Mouse (Mus musculus) lung, embryonic 14.5 days (tissue): ENCODE results near the gene Emid1. TPM values are rescaled to one million over a fixed set of nuclear protein-coding genes. Genes with fewer than 3 reads are reported as not detected.

Experiments used
- ATAC-seq: fragments of 200-750 bp; cut with Nextera tagmentation; 2 replicates; pipeline ENCODE4 v1.8.0; 2017; ENCODE audit warnings: mild to moderate bottlenecking, moderate TSS enrichment, moderate library complexity; ENCODE audit not compliant: insufficient read depth
- DNase-seq: peaks from one replicate; pipeline ENCODE4 v3.0.0-alpha.2; 2015
- H3K27ac ChIP-seq: fragments of 300-500 bp; sonication (generic); 2 replicates; pipeline ENCODE4 v1.5.1; 2014; ENCODE audit warnings: low read depth, mild to moderate bottlenecking, moderate library complexity
- H3K27me3 ChIP-seq: fragments of 300-500 bp; sonication (generic); 2 replicates; pipeline ENCODE4 v1.6.1; 2014; ENCODE audit warnings: low read length, control low read depth; ENCODE audit not compliant: insufficient read depth
- H3K36me3 ChIP-seq: fragments of 300-500 bp; sonication (generic); 2 replicates; pipeline ENCODE4 v1.6.1; 2014; ENCODE audit warnings: control low read depth; ENCODE audit not compliant: insufficient read depth
- H3K4me1 ChIP-seq: fragments of 300-500 bp; sonication (generic); 2 replicates; pipeline ENCODE4 v1.6.1; 2014; ENCODE audit warnings: antibody characterized with exemption, control low read depth; ENCODE audit not compliant: insufficient read depth
- H3K4me2 ChIP-seq: fragments of 300-500 bp; sonication (generic); 2 replicates; pipeline ENCODE4 v1.6.1; 2014; ENCODE audit warnings: mild to moderate bottlenecking
- H3K4me3 ChIP-seq: fragments of 300-500 bp; sonication (generic); 2 replicates; pipeline ENCODE4 v1.5.1; 2014; ENCODE audit warnings: low read depth, low read length
- H3K9ac ChIP-seq: fragments of 300-500 bp; sonication (generic); 2 replicates; pipeline ENCODE4 v1.6.1; 2014
- H3K9me3 ChIP-seq: fragments of 300-500 bp; sonication (generic); 2 replicates; pipeline ENCODE4 v1.6.1; 2016; ENCODE audit warnings: low read depth, low read length, control low read depth
- CTCF ChIP-seq: IDR thresholded peaks from 2 replicates; pipeline ENCODE4 v1.5.1; 2016; ENCODE audit warnings: antibody characterized with exemption, low read depth
- WGBS: fragments of 180-500 bp; shearing (Covaris S2); extraction: QIAGEN DNeasy Blood & Tissue Kit; methylation state at CpG from one replicate; pipeline ENCODE4 v1.1.7; 2014; 5-methylcytosine and 5-hydroxymethylcytosine counted together
- polyA plus RNA-seq: library from polyadenylated mRNA; unstranded; fragments of >200 nt; fragmentation: Nextera tagmentation; extraction: Ambion mirVana; gene quantifications from 2 replicates; pipeline ENCODE4 v1.2.1, GENCODE M21; 2014

Emid1 gene
- polyA plus RNA-seq, 1 experiment from 2014 or later, result 52.1 TPM

DNA sequence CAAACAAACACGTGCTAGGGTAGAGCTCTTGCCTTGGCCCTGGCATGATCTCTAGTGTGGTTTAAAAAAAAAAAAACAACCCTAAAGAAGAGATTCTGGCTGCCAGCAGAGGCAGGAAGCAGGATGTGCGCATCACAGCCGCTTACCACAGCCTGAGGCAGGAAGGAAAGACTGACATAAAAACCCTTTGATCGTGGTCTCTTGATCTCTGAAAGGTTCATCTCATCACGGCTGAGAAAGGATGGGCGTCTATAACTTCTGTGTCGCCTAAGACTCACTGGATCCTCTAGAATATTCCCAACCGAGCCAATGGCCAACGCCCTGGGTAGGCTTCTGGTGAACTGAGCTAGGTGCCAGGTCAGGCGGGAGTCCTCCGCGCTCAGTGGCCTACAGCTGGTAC lies 25.1 kb upstream of the Emid1 start:
- DNase-seq (peak; percentile 58), ATAC-seq (no peak)
- no peak for TF ChIP-seq CTCF
- H3K36me3 ChIP-seq, result no peaks in the 10 kb centered on the region
- H3K9ac ChIP-seq, result no peak overlapping the region
- no peaks in the 10 kb centered on the region for H3K9me3 ChIP-seq
- H3K4me1 ChIP-seq, result no peaks in the 10 kb centered on the region
- H3K27ac ChIP-seq, result peak overlapping the region; percentile 58; the same call in 1 of the 2 replicates
- no peak overlapping the region for H3K4me2 ChIP-seq
- no peaks in the 10 kb centered on the region for H3K27me3 ChIP-seq
- no peak overlapping the region for H3K4me3 ChIP-seq
- 61% methylated on average over 12 of the region's 12 CpGs for WGBS

DNA sequence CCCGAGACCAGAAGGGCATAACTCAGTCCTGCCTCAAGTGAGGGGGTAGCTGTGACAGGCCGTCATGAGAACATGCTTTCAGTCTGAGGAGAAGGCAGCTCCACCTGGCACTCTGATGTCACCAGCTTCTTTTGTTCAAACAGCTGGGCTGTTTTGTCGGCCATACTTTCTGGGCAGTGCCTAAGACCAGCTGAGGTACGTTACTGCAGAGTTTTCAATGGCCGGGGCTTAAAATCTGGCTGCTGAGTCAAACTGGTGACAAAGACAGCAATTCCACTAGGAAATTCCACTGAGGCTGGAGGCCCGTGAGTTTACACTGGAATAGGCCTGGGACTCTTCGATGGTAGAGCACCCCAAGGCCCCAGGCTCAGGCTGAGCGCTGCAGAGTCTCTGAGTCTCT lies 24.6 kb upstream of the Emid1 start:
- Histone ChIP-seq H3K4me1 (no peaks in the 10 kb centered on the region), H3K4me2 (no peak overlapping the region), H3K9me3 (no peaks in the 10 kb centered on the region), H3K27ac (no peak overlapping the region), H3K9ac (no peak overlapping the region), H3K36me3 (no peaks in the 10 kb centered on the region), H3K27me3 (no peaks in the 10 kb centered on the region), H3K4me3 (no peak overlapping the region)
- no peak for TF ChIP-seq CTCF
- 55% methylated on average over 8 of the region's 8 CpGs for WGBS
- 0 out of 2 replicates have a peak, but pooled peaks have one; percentile 15 for ATAC-seq
- DNase-seq, result no peak

DNA sequence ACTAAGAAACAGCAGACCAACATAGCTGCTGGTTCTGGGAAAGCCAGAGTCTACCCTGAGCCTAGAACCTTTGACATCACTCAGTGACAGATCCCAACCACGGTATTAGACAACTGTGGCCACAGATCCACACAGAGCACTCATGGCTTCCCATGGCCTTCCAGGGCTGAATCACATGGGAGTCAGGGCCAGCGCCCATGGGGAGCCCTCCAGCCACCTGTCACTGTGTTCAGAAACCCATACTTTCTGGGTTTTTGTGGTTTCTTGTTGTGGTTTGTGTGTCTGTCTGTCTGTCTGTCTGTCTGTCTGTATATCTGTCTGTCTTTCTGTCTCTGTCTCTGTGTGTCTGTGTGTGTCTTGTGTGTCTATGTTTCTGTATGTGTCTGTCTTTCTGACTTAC lies 23.8 kb upstream of the Emid1 start:
- H3K4me1 ChIP-seq, result no peaks in the 10 kb centered on the region
- H3K9ac ChIP-seq, result no peak overlapping the region
- no peak overlapping the region for H3K4me2 ChIP-seq
- H3K27me3 ChIP-seq, result no peaks in the 10 kb centered on the region
- TF ChIP-seq CTCF, result no peak
- 72% methylated on average over 2 of the region's 2 CpGs for WGBS
- ATAC-seq (no peak), DNase-seq (no peak)
- no peaks in the 10 kb centered on the region for H3K36me3 ChIP-seq
- no peaks in the 10 kb centered on the region for H3K9me3 ChIP-seq
- no peak overlapping the region for H3K4me3 ChIP-seq
- no peak overlapping the region for H3K27ac ChIP-seq

DNA sequence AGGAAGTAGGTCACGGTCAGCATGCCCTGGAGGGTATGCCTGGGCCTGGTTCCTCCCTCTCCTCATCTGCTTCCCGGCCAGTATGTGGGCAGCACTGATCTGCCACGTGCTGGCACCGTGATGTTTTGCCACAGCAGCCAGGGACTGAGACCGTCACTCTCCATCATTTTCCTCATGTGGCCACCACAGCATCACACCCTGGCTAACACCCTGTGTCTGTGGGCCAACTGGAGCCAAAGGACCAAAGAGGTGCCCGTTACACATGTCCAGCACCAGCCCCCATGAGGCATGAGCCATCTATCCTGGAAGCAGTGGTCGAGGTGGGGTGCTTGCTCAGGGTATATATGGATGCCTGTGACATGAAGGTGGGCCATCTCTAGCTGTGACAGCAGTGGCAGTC lies 23.1 kb upstream of the Emid1 start:
- no peak for ATAC-seq
- WGBS, result 87% methylated on average over 7 of the region's 7 CpGs

DNA sequence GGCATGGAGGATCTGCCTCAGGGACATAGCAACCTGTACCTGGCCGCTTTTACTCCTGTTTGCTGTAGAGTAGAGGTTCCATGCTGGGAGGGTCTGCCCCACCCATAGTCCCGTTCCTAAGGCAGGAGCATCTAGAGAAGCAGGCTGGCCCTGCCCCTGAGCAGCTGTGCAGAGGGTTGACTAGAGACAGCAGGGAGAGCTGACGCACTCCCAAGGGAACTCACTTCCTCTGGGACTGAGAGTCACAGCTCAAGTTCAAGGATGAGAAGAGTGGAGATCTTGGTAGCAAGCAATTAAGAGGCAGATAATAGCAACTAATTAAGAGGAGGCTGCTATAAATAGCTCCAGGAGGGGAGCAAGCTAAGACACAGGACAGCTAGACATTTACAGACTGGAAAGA lies 20.8 kb upstream of the Emid1 start:
- no peak overlapping the region for H3K9ac ChIP-seq
- no peak overlapping the region for H3K4me3 ChIP-seq
- DNase-seq (no peak), ATAC-seq (no peak)
- no peaks in the 10 kb centered on the region for H3K9me3 ChIP-seq
- no peak for TF ChIP-seq CTCF
- H3K4me2 ChIP-seq, result no peak overlapping the region
- H3K27ac ChIP-seq, result no peak overlapping the region
- no peaks in the 10 kb centered on the region for H3K4me1 ChIP-seq
- H3K36me3 ChIP-seq, result no peaks in the 10 kb centered on the region
- H3K27me3 ChIP-seq, result no peaks in the 10 kb centered on the region
- WGBS, result 48% methylated on average over 3 of the region's 3 CpGs

More for the DNA sequence above, 23.1 kb upstream of the Emid1 start:
- H3K27me3 ChIP-seq, result no peaks in the 10 kb centered on the region
- TF ChIP-seq CTCF, result no peak
- H3K36me3 ChIP-seq, result no peaks in the 10 kb centered on the region
- H3K4me1 ChIP-seq, result no peaks in the 10 kb centered on the region
- DNase-seq, result no peak
- no peaks in the 10 kb centered on the region for H3K9me3 ChIP-seq
- H3K4me2 ChIP-seq, result no peak overlapping the region
- no peak overlapping the region for H3K27ac ChIP-seq
- H3K4me3 ChIP-seq, result no peak overlapping the region
- H3K9ac ChIP-seq, result no peak overlapping the region

DNA sequence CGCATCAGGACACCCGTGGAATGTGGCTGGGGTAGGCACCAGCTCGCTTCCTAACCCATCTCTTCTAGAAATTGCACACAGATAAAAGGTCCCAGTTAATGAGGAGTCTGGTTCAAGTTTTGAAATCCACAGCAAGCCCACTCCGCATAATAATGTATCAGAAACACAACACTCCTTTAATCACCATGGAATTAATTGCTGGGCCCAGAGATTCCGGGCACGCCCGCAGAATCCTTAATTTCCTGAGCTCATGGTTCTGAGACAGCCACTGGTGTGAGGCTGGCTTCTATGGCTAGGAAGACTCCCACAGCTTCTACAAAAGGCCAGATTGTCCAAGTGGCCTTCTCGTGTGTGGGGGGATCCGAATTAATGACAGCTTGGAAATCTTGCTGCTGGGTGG lies 15.3 kb upstream of the Emid1 start:
- DNase-seq (no peak), ATAC-seq (no peak)
- no peak overlapping the region for H3K4me3 ChIP-seq
- no peak overlapping the region for H3K27ac ChIP-seq
- H3K27me3 ChIP-seq, result no peaks in the 10 kb centered on the region
- no peak overlapping the region for H3K4me2 ChIP-seq
- WGBS, result 88% methylated on average over 9 of the region's 9 CpGs
- no peak for TF ChIP-seq CTCF
- no peak overlapping the region for H3K9ac ChIP-seq
- H3K36me3 ChIP-seq, result no peaks in the 10 kb centered on the region
- peaks cover 16% of the 10 kb centered on the region for H3K4me1 ChIP-seq
- H3K9me3 ChIP-seq, result no peaks in the 10 kb centered on the region

DNA sequence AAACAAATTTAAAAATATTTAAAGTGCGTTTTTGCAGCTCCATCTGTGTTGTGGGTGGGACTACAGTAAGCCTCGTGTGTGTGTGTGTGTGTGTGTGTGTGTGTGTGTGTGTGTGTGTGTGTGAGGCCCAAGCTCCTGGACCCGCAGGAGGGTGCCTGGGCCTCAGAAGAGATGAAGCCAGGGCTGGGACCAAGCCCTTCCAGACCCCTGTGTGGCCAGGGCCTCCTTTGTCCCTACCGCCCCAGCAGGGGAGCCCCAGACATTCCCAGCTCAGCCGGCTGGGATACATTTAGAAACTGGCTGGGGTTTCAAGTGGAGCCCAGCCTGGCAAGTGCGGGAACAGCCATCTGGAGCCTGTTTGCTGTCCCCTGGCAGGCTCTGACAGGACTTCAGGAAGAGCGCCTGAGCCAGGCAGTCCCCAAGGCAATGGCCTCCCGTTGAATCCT lies 13.4 kb upstream of the Emid1 start:
- DNase-seq (peak; percentile 88), ATAC-seq (peak; percentile 91)
- H3K27me3 ChIP-seq, result no peaks in the 10 kb centered on the region
- peaks cover 16% of the 10 kb centered on the region for H3K4me1 ChIP-seq
- no peak for TF ChIP-seq CTCF
- H3K27ac ChIP-seq, result peak overlapping the region; percentile 71
- 19% methylated on average over 8 of the region's 8 CpGs for WGBS
- H3K9ac ChIP-seq, result no peak overlapping the region
- H3K4me3 ChIP-seq, result no peak overlapping the region
- no peaks in the 10 kb centered on the region for H3K9me3 ChIP-seq
- no peaks in the 10 kb centered on the region for H3K36me3 ChIP-seq
- no peak overlapping the region for H3K4me2 ChIP-seq

DNA sequence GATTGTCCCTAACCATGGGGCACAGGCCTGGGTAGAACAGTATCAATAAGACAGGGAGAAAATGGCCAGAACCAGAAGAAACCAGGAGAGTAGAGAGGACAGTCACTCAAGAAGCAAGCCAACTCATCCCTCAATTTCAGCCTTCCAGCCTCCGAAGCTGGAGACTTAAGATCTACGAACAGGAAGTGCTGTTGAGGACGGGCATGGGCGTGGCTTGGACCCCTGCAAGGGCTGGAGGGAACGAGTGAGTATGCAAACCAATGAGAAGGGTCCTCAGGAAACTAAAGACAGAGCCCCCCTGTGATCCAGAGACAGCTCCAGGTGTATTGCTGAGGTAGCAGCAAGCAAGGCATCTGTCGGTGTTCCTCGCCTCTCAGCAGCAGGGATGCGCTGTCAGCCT lies 12.3 kb upstream of the Emid1 start:
- peak; percentile 51 for DNase-seq
- no peak overlapping the region for H3K4me3 ChIP-seq
- no peaks in the 10 kb centered on the region for H3K9me3 ChIP-seq
- no peak overlapping the region for H3K9ac ChIP-seq
- WGBS, result 30% methylated on average over 8 of the region's 8 CpGs
- no peak for TF ChIP-seq CTCF
- no peak for ATAC-seq
- H3K36me3 ChIP-seq, result no peaks in the 10 kb centered on the region
- H3K27ac ChIP-seq, result no peak overlapping the region
- no peak overlapping the region for H3K4me2 ChIP-seq
- peaks cover 16% of the 10 kb centered on the region for H3K4me1 ChIP-seq
- no peaks in the 10 kb centered on the region for H3K27me3 ChIP-seq
